Mouse (Mus musculus) lung, postnatal 0 days (tissue): ENCODE measurements around the gene Tnfrsf13c.

Experiments used
- CTCF ChIP-seq: IDR thresholded peaks from 2 replicates; pipeline ENCODE4 v1.5.1; 2016; ENCODE audit warnings: antibody characterized with exemption, mild to moderate bottlenecking
- EP300 ChIP-seq: IDR thresholded peaks from 2 replicates; pipeline ENCODE4 v1.6.1; 2016; ENCODE audit warnings: antibody characterized with exemption, mild to moderate bottlenecking, control low read depth

GRCm38 (mm10) chr15:82235661-82236060 lies 11.5 kb upstream of the Tnfrsf13c start:
- TF ChIP-seq CTCF: no peak
- no peak for TF ChIP-seq EP300
